Mouse (Mus musculus): Measurements from ENCODE around the gene H2-M10.6. TPM values are rescaled to one million over a fixed set of nuclear protein-coding genes. Genes with fewer than 3 reads are reported as not detected.

The H2-M10.6 gene
- polyA plus RNA-seq, 1 experiment from 2014 or later: not detected

DNA sequence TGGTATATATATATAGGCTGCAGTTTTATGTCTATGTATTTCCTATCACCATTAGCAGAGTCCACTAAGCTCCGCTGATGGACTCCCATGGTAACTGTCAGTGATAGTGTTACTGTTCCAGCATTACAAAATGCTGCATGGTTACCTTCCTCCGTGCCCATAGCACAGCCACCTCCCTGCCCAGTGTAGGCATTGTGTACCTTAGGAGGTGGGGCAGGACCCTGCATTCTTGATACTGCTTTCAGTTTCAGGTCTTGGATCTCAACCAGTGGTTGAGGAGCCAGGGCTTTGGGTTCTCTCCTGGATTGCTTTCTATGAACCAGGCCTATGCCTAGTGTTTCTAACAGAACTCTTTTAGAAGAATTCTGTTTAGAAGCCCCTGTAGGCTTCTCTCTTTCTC, 38.0 kb downstream of the H2-M10.6 start:
- Histone ChIP-seq H3K36me3 (ENCODE audit: control insufficient read depth, insufficient read depth, low read length) (peaks cover 6% of the 10 kb centered on the region; the same call in 1 of the 2 replicates), H3K9me3 (ENCODE audit: control insufficient read depth, low read length) (no peaks in the 10 kb centered on the region), H3K4me1 (replicated peaks; ENCODE audit: control insufficient read depth, insufficient read depth, low read length) (no peaks in the 10 kb centered on the region), H3K4me3 (ENCODE audit: low read depth, low read length) (no peak overlapping the region), H3K9ac (ENCODE audit: low read depth, low read length) (no peak overlapping the region), H3K27ac (ENCODE audit: low read depth, low read length) (no peak overlapping the region), H3K27me3 (ENCODE audit: control insufficient read depth, insufficient read depth, low read length) (no peaks in the 10 kb centered on the region), H3K4me2 (replicated peaks; ENCODE audit: low read depth, low read length) (no peak overlapping the region)
- no peak for ATAC-seq (ENCODE audit: low FRiP score)
- DNase-seq (ENCODE audit: low spot score): no peak
- WGBS: 91% methylated on average over 2 of the region's 2 CpGs

DNA sequence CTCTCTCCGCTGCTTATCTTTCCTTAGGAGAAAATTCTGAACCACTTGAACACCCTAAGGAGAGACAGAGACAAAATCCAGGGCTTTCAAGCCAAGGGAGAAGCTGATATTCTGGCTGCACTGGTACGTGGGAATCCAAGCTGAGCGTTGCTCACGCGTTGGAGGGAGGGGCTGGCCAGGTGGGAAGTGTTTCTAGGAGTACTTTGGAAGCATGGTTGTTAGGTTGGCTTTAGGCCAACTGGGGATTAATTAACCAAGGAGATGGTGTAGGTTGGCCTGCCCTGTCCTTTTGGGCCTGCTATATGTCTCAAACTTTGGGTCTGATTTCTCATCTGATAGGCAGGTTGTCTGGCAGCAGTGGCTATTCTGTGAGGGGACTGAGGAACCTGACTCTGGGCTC, 39.2 kb downstream of the H2-M10.6 start:
- DNase-seq (ENCODE audit: low spot score): no peak
- H3K9ac ChIP-seq (ENCODE audit: low read depth, low read length): no peak overlapping the region
- H3K4me1 ChIP-seq (replicated peaks; ENCODE audit: control insufficient read depth, insufficient read depth, low read length): no peaks in the 10 kb centered on the region
- peaks cover 6% of the 10 kb centered on the region; the same call in 1 of the 2 replicates for H3K36me3 ChIP-seq (ENCODE audit: control insufficient read depth, insufficient read depth, low read length)
- 93% methylated on average over 5 of the region's 5 CpGs for WGBS
- no peak for ATAC-seq (ENCODE audit: low FRiP score)
- no peak overlapping the region for H3K27ac ChIP-seq (ENCODE audit: low read depth, low read length)
- no peak overlapping the region for H3K4me3 ChIP-seq (ENCODE audit: low read depth, low read length)
- H3K27me3 ChIP-seq (ENCODE audit: control insufficient read depth, insufficient read depth, low read length): no peaks in the 10 kb centered on the region
- no peaks in the 10 kb centered on the region for H3K9me3 ChIP-seq (ENCODE audit: control insufficient read depth, low read length)
- no peak overlapping the region for H3K4me2 ChIP-seq (replicated peaks; ENCODE audit: low read depth, low read length)

DNA sequence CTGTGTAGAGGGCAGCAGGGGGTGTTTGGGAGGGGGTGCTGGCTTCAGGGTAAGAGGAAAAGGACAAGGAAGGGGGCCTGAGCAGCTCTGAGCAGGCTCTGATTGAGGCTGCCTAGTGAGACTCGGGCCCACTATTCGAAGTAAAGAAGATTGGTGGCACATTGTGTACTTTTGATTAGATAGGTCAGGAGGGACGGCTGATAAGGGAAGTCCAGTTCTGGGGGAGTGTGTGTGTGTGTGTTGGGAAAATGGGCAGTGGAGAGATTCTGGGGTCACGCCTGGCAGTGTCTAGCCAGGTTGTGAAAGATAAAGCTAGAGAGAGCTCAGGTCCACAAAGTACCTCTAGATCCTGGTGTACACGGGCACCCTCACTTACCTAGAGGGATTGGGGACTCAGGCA, 39.7 kb downstream of the H2-M10.6 start:
- ATAC-seq (ENCODE audit: low FRiP score): no peak
- H3K27ac ChIP-seq (ENCODE audit: low read depth, low read length): no peak overlapping the region
- DNase-seq (ENCODE audit: low spot score): no peak
- WGBS: 92% methylated on average over 5 of the region's 5 CpGs
- peaks cover 6% of the 10 kb centered on the region; the same call in 1 of the 2 replicates for H3K36me3 ChIP-seq (ENCODE audit: control insufficient read depth, insufficient read depth, low read length)
- no peaks in the 10 kb centered on the region for H3K9me3 ChIP-seq (ENCODE audit: control insufficient read depth, low read length)
- no peaks in the 10 kb centered on the region for H3K4me1 ChIP-seq (replicated peaks; ENCODE audit: control insufficient read depth, insufficient read depth, low read length)
- no peak overlapping the region for H3K4me3 ChIP-seq (ENCODE audit: low read depth, low read length)
- no peaks in the 10 kb centered on the region for H3K27me3 ChIP-seq (ENCODE audit: control insufficient read depth, insufficient read depth, low read length)
- H3K9ac ChIP-seq (ENCODE audit: low read depth, low read length): no peak overlapping the region
- no peak overlapping the region for H3K4me2 ChIP-seq (replicated peaks; ENCODE audit: low read depth, low read length)

DNA sequence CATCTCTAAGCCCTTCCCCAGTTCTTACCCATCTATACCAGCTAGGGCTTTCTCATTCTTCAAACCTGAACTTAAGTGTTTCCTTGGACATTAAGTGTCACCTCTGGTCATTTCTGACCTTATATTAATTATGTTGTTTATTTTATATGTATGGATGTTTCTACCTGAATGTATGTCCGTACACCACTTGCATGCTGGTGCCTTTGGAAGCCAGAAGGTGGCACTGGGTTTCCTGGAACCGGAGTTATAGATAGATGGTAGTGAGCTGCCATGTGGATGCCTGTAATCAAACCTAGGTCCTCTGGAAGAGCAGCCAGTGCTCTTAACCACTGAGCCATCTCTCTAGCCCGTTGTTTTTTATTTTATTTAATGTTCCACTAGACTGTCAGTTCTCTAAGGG, 43.5 kb downstream of the H2-M10.6 start:
- H3K36me3 ChIP-seq (ENCODE audit: control insufficient read depth, insufficient read depth, low read length): peaks cover 8% of the 10 kb centered on the region; the same call in 1 of the 2 replicates

DNA sequence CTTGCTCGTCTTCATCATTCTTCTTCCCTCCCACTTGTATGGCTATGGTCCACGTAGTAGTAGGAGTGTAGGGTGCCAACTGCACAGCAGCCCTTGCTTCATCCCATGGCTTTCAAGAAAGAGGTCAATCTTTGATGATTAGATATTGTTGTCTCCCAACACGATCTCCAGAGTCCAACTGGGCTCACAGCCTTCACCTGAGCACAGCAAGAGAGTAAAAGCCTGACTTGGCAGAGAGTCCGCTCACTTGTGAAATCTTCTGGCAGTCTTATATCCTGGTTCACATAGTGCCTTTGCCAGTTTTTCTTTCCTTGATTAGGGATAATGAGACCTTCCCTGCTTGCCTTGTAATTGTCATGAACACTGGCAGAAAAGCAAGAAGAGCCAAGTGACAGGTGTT, 44.3 kb downstream of the H2-M10.6 start:
- no peak overlapping the region for H3K9ac ChIP-seq (ENCODE audit: low read depth, low read length)
- H3K27ac ChIP-seq (ENCODE audit: low read depth, low read length): no peak overlapping the region
- no peak overlapping the region for H3K4me2 ChIP-seq (replicated peaks; ENCODE audit: low read depth, low read length)
- DNase-seq (ENCODE audit: low spot score) (no peak), ATAC-seq (ENCODE audit: low FRiP score) (no peak)
- no peak overlapping the region for H3K4me3 ChIP-seq (ENCODE audit: low read depth, low read length)
- H3K27me3 ChIP-seq (ENCODE audit: control insufficient read depth, insufficient read depth, low read length): no peaks in the 10 kb centered on the region
- H3K4me1 ChIP-seq (replicated peaks; ENCODE audit: control insufficient read depth, insufficient read depth, low read length): no peaks in the 10 kb centered on the region
- no peaks in the 10 kb centered on the region for H3K9me3 ChIP-seq (ENCODE audit: control insufficient read depth, low read length)
- 95% methylated on average over 4 of the region's 4 CpGs for WGBS
- 0 out of 2 replicates have a peak, but pooled peaks cover 4% of the 10 kb centered on the region for H3K36me3 ChIP-seq (ENCODE audit: control insufficient read depth, insufficient read depth, low read length)

More for the DNA sequence above, 43.5 kb downstream of the H2-M10.6 start:
- no peak overlapping the region for H3K9ac ChIP-seq (ENCODE audit: low read depth, low read length)
- no peak overlapping the region for H3K27ac ChIP-seq (ENCODE audit: low read depth, low read length)
- H3K4me1 ChIP-seq (replicated peaks; ENCODE audit: control insufficient read depth, insufficient read depth, low read length): no peaks in the 10 kb centered on the region
- H3K4me2 ChIP-seq (replicated peaks; ENCODE audit: low read depth, low read length): no peak overlapping the region
- DNase-seq (ENCODE audit: low spot score) (no peak), ATAC-seq (ENCODE audit: low FRiP score) (no peak)
- 97% methylated on average over 3 of the region's 3 CpGs for WGBS
- no peaks in the 10 kb centered on the region for H3K9me3 ChIP-seq (ENCODE audit: control insufficient read depth, low read length)
- H3K27me3 ChIP-seq (ENCODE audit: control insufficient read depth, insufficient read depth, low read length): no peaks in the 10 kb centered on the region
- no peak overlapping the region for H3K4me3 ChIP-seq (ENCODE audit: low read depth, low read length)

DNA sequence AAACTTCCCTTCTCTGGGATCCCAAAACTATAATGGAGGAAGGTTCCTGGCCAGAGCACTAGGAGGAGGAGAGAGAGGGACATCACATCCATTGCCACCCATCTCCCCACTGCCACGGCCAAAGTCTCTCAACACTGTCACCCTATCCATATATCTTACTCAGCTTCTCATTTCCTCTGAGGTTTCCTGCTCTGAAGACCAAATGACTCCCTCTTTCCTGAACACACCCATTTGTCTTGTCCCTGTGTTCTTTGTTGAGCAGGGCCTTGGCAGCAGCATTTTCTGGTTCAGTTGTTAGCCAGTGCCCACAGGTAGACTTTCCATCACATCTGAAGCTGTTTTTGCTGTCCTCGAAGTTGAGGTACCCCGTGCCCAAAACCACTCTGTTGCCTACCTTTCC, 46.2 kb downstream of the H2-M10.6 start:
- WGBS: 92% methylated on average over 3 of the region's 3 CpGs
- DNase-seq (ENCODE audit: low spot score) (no peak), ATAC-seq (ENCODE audit: low FRiP score) (no peak)
- H3K9me3 ChIP-seq (ENCODE audit: control insufficient read depth, low read length): no peaks in the 10 kb centered on the region
- no peak overlapping the region for H3K4me2 ChIP-seq (replicated peaks; ENCODE audit: low read depth, low read length)
- no peak overlapping the region for H3K27ac ChIP-seq (ENCODE audit: low read depth, low read length)
- H3K27me3 ChIP-seq (ENCODE audit: control insufficient read depth, insufficient read depth, low read length): no peaks in the 10 kb centered on the region
- no peak overlapping the region for H3K4me3 ChIP-seq (ENCODE audit: low read depth, low read length)
- 0 out of 2 replicates have a peak, but pooled peaks cover 4% of the 10 kb centered on the region for H3K36me3 ChIP-seq (ENCODE audit: control insufficient read depth, insufficient read depth, low read length)
- no peak overlapping the region for H3K9ac ChIP-seq (ENCODE audit: low read depth, low read length)
- H3K4me1 ChIP-seq (replicated peaks; ENCODE audit: control insufficient read depth, insufficient read depth, low read length): no peaks in the 10 kb centered on the region

DNA sequence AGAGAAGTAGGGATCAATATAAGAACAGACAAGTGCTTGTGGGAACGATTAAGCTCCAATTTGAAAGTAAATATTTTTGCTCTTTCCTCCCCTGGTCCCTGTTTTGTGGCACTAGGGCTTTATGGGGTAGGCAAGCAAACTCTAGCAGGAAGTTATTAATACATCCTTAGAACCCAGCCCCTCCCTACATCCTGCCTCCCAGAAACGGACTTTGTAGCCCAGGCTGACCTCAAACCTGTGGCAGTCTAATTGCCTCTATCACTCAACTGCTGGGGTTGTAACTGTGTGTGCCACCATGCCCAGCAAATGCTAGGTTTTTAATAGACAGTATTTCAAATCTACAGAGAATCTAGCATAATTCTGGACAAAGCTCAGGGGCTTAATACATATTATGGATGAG, 49.7 kb downstream of the H2-M10.6 start:
- Histone ChIP-seq H3K9ac (ENCODE audit: low read depth, low read length) (no peak overlapping the region), H3K9me3 (ENCODE audit: control insufficient read depth, low read length) (no peaks in the 10 kb centered on the region), H3K4me1 (replicated peaks; ENCODE audit: control insufficient read depth, insufficient read depth, low read length) (no peaks in the 10 kb centered on the region), H3K4me2 (replicated peaks; ENCODE audit: low read depth, low read length) (no peak overlapping the region), H3K27ac (ENCODE audit: low read depth, low read length) (no peak overlapping the region), H3K36me3 (ENCODE audit: control insufficient read depth, insufficient read depth, low read length) (0 out of 2 replicates have a peak, but pooled peaks cover 2% of the 10 kb centered on the region), H3K4me3 (ENCODE audit: low read depth, low read length) (no peak overlapping the region), H3K27me3 (ENCODE audit: control insufficient read depth, insufficient read depth, low read length) (no peaks in the 10 kb centered on the region)
- DNase-seq (ENCODE audit: low spot score): no peak
- ATAC-seq (ENCODE audit: low FRiP score): no peak
- 64% methylated on average over 2 of the region's 2 CpGs for WGBS

Other genes starting within 250 kb of the H2-M10.6 start
- gene H2-M9, start 169.5 kb upstream of the H2-M10.6 start, polyA plus RNA-seq (2014; fragmentation: Nextera tagmentation; extraction: Ambion mirVana): not detected in 2 replicates
- gene H2-M1, start 140.0 kb upstream of the H2-M10.6 start, polyA plus RNA-seq (2014; fragmentation: Nextera tagmentation; extraction: Ambion mirVana): not detected in 2 replicates
- gene H2-M10.5, start 39.3 kb upstream of the H2-M10.6 start, polyA plus RNA-seq (2014; fragmentation: Nextera tagmentation; extraction: Ambion mirVana): not detected in 2 replicates
- 34.9 and 35.2 TPM in 2 replicates for gene Trim26, start 25.0 kb downstream of the H2-M10.6 start, polyA plus RNA-seq (2014; fragmentation: Nextera tagmentation; extraction: Ambion mirVana)
- 0.48 and 0.70 TPM in 2 replicates for gene Trim15, start 55.0 kb downstream of the H2-M10.6 start, polyA plus RNA-seq (2014; fragmentation: Nextera tagmentation; extraction: Ambion mirVana)
- 6.6 and 6.7 TPM in 2 replicates for gene Trim10, start 57.4 kb downstream of the H2-M10.6 start, polyA plus RNA-seq (2014; fragmentation: Nextera tagmentation; extraction: Ambion mirVana)
- not detected in 2 replicates for gene Trim40, start 78.0 kb downstream of the H2-M10.6 start, polyA plus RNA-seq (2014; fragmentation: Nextera tagmentation; extraction: Ambion mirVana)
- not detected in 2 replicates for gene Trim31, start 85.9 kb downstream of the H2-M10.6 start, polyA plus RNA-seq (2014; fragmentation: Nextera tagmentation; extraction: Ambion mirVana)
- gene Rnf39, start 130.7 kb downstream of the H2-M10.6 start, polyA plus RNA-seq (2014; fragmentation: Nextera tagmentation; extraction: Ambion mirVana): 0.34 and 1.4 TPM in 2 replicates
- 161 and 165 TPM in 2 replicates for gene Ppp1r11, start 139.6 kb downstream of the H2-M10.6 start, polyA plus RNA-seq (2014; fragmentation: Nextera tagmentation; extraction: Ambion mirVana)
- 82.8 and 86.9 TPM in 2 replicates for gene Znrd1, start 146.4 kb downstream of the H2-M10.6 start, polyA plus RNA-seq (2014; fragmentation: Nextera tagmentation; extraction: Ambion mirVana)
- 9.6 and 9.8 TPM in 2 replicates for gene Znrd1as, start 146.4 kb downstream of the H2-M10.6 start, polyA plus RNA-seq (2014; fragmentation: Nextera tagmentation; extraction: Ambion mirVana)
- gene 2410137M14Rik, start 169.1 kb downstream of the H2-M10.6 start, polyA plus RNA-seq (2014; fragmentation: Nextera tagmentation; extraction: Ambion mirVana): not detected in 2 replicates
- gene H2-M5, start 177.4 kb downstream of the H2-M10.6 start, polyA plus RNA-seq (2014; fragmentation: Nextera tagmentation; extraction: Ambion mirVana): 0.86 and 1.1 TPM in 2 replicates
- 137 and 153 TPM in 2 replicates for gene Zfp57, start 189.0 kb downstream of the H2-M10.6 start, polyA plus RNA-seq (2014; fragmentation: Nextera tagmentation; extraction: Ambion mirVana)
- gene Mog, start 211.2 kb downstream of the H2-M10.6 start, polyA plus RNA-seq (2014; fragmentation: Nextera tagmentation; extraction: Ambion mirVana): 0.39 and 0.61 TPM in 2 replicates
- gene Gabbr1, start 233.8 kb downstream of the H2-M10.6 start, polyA plus RNA-seq (2014; fragmentation: Nextera tagmentation; extraction: Ambion mirVana): 16.8 and 24.8 TPM in 2 replicates